Mouse (Mus musculus): Measurements from ENCODE around the gene Zfp2. TPM values are rescaled to one million over a fixed set of nuclear protein-coding genes. Genes with fewer than 3 reads are reported as not detected.
A peak's percentile ranks its signal among the peaks of the same experiment; 100 is the strongest.

The Zfp2 gene
- polyA plus RNA-seq, 1 experiment from 2014 or later = 5.6 TPM

DNA sequence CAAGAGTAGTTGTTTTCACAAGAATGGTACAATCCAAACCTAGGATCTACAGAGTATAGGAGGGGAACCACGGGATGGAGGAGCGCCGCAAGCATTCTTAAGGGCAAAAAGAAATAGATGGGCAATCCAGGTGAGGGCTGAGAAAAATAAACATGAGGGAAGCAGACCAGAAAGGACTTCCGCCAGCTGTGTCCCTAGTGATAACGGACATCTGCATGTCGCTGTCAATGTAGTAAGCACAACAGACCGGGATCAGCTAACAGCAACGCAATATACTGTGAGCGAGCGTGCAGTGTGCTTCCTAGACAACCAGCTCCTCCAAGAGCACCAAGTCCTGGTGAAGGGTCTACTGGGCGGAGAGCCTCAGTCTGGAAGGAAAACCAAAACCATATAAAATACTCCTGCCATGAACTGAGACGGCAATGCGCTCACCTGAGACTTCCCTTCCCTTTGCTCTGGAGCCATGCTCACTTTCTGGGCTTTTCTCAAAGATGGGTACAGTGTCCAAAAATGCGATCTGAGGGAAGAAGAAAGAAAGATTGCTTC is 14.6 kb upstream of the Zfp2 start:
- H3K9me3 ChIP-seq (replicated peaks) = no peaks in the 10 kb centered on the region
- peaks cover 9% of the 10 kb centered on the region; the same call in 1 of the 2 replicates for H3K4me1 ChIP-seq (replicated peaks)
- 0 out of 2 replicates have a peak, but pooled peaks cover 1% of the 10 kb centered on the region for H3K27me3 ChIP-seq
- no peak overlapping the region for H3K27ac ChIP-seq
- ATAC-seq (replicated peaks; ENCODE audit: insufficient number of reproducible peaks, insufficient read depth, low FRiP score, low read depth) = no peak
- H3K36me3 ChIP-seq = no peaks in the 10 kb centered on the region
- H3K4me3 ChIP-seq = peak overlapping the region; percentile 86
- whole genome bisulfite sequencing = 18% methylated on average over 14 of the region's 14 CpGs
- peak overlapping the region; percentile 76 for H3K9ac ChIP-seq
- peak overlapping the region; percentile 94 for H3K4me2 ChIP-seq

DNA sequence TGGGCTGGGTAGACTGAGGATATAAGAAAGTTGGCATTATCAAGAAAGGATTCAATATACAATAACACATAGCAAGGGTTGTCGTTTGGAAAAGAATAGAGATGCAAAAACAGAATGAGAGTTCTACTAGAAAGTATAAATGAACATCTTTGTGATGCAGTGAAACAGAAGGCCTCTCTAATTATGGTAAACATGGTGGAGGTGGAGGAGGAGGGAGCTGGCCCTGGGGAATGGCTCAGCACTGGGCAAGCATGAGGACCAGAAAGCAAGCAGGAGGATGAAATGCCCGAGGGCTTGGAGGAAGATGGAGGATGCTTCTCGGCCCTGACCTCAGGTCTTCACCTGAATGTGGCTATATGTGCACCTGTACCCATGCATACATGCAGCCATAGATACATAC is 1.5 kb downstream of the Zfp2 start:
- ATAC-seq (replicated peaks; ENCODE audit: insufficient number of reproducible peaks, insufficient read depth, low FRiP score, low read depth) = no peak

GRCm38 (mm10) chr11:50913301-50913700 is 2.7 kb downstream of the Zfp2 start:
- no peak for ATAC-seq (replicated peaks; ENCODE audit: insufficient number of reproducible peaks, insufficient read depth, low FRiP score, low read depth)
- H3K9me3 ChIP-seq (replicated peaks) = no peaks in the 10 kb centered on the region
- WGBS = 90% methylated on average over 1 of the region's 1 CpGs
- peaks cover 3% of the 10 kb centered on the region; the same call in 1 of the 2 replicates for H3K4me1 ChIP-seq (replicated peaks)
- no peak overlapping the region for H3K4me2 ChIP-seq
- H3K36me3 ChIP-seq = peaks cover 38% of the 10 kb centered on the region
- no peak overlapping the region for H3K4me3 ChIP-seq
- H3K9ac ChIP-seq = no peak overlapping the region
- H3K27me3 ChIP-seq = no peaks in the 10 kb centered on the region
- H3K27ac ChIP-seq = no peak overlapping the region

More for the DNA sequence above, 1.5 kb downstream of the Zfp2 start:
- Histone ChIP-seq H3K36me3 (peaks cover 27% of the 10 kb centered on the region), H3K27me3 (no peaks in the 10 kb centered on the region), H3K9me3 (replicated peaks) (no peaks in the 10 kb centered on the region), H3K4me2 (no peak overlapping the region), H3K9ac (no peak overlapping the region), H3K27ac (no peak overlapping the region), H3K4me3 (no peak overlapping the region), H3K4me1 (replicated peaks) (peaks cover 3% of the 10 kb centered on the region; the same call in 1 of the 2 replicates)
- 84% methylated on average over 3 of the region's 3 CpGs for WGBS

GRCm38 (mm10) chr11:50908136-50908535 is 7.8 kb downstream of the Zfp2 start:
- no peak for ATAC-seq (replicated peaks; ENCODE audit: insufficient number of reproducible peaks, insufficient read depth, low FRiP score, low read depth)
- H3K4me1 ChIP-seq (replicated peaks) = no peaks in the 10 kb centered on the region

GRCm38 (mm10) chr11:50897359-50897758 is 18.6 kb downstream of the Zfp2 start:
- Histone ChIP-seq H3K4me1 (replicated peaks) (no peaks in the 10 kb centered on the region), H3K27ac (no peak overlapping the region), H3K4me2 (no peak overlapping the region), H3K4me3 (no peak overlapping the region), H3K36me3 (peaks cover 34% of the 10 kb centered on the region), H3K9me3 (replicated peaks) (peaks cover 38% of the 10 kb centered on the region), H3K9ac (no peak overlapping the region), H3K27me3 (no peaks in the 10 kb centered on the region)
- WGBS = 67% methylated on average over 1 of the region's 1 CpGs
- ATAC-seq (replicated peaks; ENCODE audit: insufficient number of reproducible peaks, insufficient read depth, low FRiP score, low read depth) = no peak

More at GRCm38 (mm10) chr11:50908136-50908535, 7.8 kb downstream of the Zfp2 start:
- no peak overlapping the region for H3K4me2 ChIP-seq
- H3K27ac ChIP-seq = no peak overlapping the region
- H3K9ac ChIP-seq = no peak overlapping the region
- H3K27me3 ChIP-seq = no peaks in the 10 kb centered on the region
- peaks cover 2% of the 10 kb centered on the region for H3K9me3 ChIP-seq (replicated peaks)
- 83% methylated on average over 5 of the region's 5 CpGs for WGBS
- peaks cover 86% of the 10 kb centered on the region for H3K36me3 ChIP-seq
- H3K4me3 ChIP-seq = no peak overlapping the region

DNA sequence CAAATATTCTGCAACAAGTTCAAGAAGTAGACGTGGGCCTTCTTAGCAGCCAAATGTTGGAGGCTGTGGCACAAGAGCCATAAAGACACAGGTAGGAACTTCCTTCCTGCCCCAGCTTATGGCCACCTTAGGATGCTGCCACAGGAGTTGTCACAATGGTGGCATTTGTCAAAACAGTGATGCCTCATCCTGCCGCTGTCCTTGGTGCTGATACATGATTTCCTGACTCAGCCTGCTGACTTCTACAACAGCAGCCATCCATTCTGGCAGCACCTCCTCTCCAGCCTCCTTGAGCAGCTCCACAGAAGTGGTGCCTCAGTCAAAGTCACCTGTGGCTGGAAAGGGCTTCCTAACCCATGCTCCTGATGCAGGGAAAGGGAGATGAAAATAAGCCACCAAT is 23.5 kb downstream of the Zfp2 start:
- peaks cover 1% of the 10 kb centered on the region; the same call in 1 of the 2 replicates for H3K9me3 ChIP-seq (replicated peaks)
- H3K27me3 ChIP-seq = no peaks in the 10 kb centered on the region
- H3K4me1 ChIP-seq (replicated peaks) = peaks cover 3% of the 10 kb centered on the region; the same call in 1 of the 2 replicates
- H3K9ac ChIP-seq = no peak overlapping the region
- WGBS = 46% methylated on average over 2 of the region's 2 CpGs
- no peak overlapping the region for H3K4me2 ChIP-seq
- H3K36me3 ChIP-seq = no peaks in the 10 kb centered on the region
- H3K27ac ChIP-seq = no peak overlapping the region
- no peak overlapping the region for H3K4me3 ChIP-seq
- ATAC-seq (replicated peaks; ENCODE audit: insufficient number of reproducible peaks, insufficient read depth, low FRiP score, low read depth) = no peak

DNA sequence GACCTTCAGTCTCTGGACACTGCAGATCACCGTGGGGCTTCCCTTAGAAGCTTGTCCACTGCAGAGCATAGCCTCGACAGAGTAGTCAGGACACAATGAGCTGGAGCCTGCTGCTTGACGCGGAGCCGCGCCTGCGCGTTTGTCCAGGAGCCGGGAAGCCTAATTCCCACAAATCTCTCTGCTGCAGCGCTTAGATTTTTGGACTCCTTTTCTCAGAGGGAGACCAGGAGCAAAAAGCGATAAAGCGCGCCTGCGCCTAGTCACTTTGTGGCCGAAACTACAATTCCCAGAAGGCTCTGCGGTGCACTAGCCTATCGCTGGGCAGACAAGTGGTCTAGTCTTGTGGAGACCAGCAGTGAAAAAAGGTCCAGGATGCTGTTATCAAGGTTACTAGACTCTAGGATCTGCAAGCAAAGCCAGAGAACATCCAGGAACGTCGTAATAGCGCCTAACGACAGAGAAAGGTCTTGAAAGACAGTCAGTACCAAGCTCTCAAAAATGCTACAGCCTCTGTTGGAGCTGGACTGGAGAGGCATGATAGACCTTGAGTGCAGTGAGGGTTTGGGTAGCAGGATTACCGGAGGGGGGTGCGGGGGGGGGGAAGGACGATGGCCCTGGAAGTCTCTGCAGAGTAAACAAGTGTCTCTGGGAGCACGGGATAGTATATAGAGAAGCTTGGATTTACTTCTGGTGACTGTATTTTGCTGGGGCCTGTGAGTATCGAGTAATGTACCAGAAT is 28.4 kb downstream of the Zfp2 start, which contains the start of gene Zfp454:
TSS of gene Zfp454 (minus strand) at position 262 of the 739 bp plus-strand sequence.
- Histone ChIP-seq H3K36me3 (no peaks in the 10 kb centered on the region), H3K4me3 (peak within 1 kb of the TSS; percentile 54), H3K4me1 (replicated peaks) (peaks cover 10% of the 10 kb centered on the region; the same call in 1 of the 2 replicates), H3K9me3 (replicated peaks) (no peaks in the 10 kb centered on the region), H3K27ac (peak within 1 kb of the TSS; percentile 57), H3K4me2 (peak within 1 kb of the TSS; percentile 77), H3K9ac (peak within 1 kb of the TSS; percentile 51), H3K27me3 (no peaks in the 10 kb centered on the region)
- peak; percentile 90 for ATAC-seq (replicated peaks; ENCODE audit: insufficient number of reproducible peaks, insufficient read depth, low FRiP score, low read depth)
- WGBS = 6% methylated on average over 26 of the region's 26 CpGs

DNA sequence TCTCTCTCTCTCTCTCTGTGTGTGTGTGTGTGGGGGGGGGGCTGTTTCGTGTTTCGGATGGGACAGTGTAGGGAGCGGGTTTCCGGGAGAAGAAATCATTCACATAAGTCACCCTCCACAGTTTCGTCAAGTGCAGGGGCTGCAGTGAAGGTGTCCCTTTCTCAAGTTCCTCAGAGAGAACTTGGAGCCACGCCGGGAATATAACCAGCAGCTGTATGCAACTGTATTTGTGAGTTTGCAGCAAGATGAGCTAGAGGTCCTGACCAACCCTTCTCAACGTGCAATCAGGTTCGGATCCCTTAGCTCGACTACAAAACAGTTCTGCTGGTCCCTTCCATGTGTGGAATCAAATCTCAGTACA is 29.1 kb downstream of the Zfp2 start:
- 0 out of 2 replicates have a peak, but pooled peaks have one; percentile 16 for ATAC-seq (replicated peaks; ENCODE audit: insufficient number of reproducible peaks, insufficient read depth, low FRiP score, low read depth)
- Histone ChIP-seq H3K27ac (peak overlapping the region; percentile 57), H3K4me1 (replicated peaks) (peaks cover 10% of the 10 kb centered on the region; the same call in 1 of the 2 replicates), H3K27me3 (no peaks in the 10 kb centered on the region), H3K9ac (peak overlapping the region; percentile 51), H3K4me2 (peak overlapping the region; percentile 77), H3K4me3 (peak overlapping the region; percentile 54), H3K9me3 (replicated peaks) (no peaks in the 10 kb centered on the region), H3K36me3 (no peaks in the 10 kb centered on the region)
- 22% methylated on average over 10 of the region's 10 CpGs for WGBS

- Histone ChIP-seq H3K9me3 (replicated peaks) (no peaks in the 10 kb centered on the region), H3K9ac (no peak overlapping the region), H3K4me1 (replicated peaks) (peaks cover 10% of the 10 kb centered on the region; the same call in 1 of the 2 replicates), H3K36me3 (no peaks in the 10 kb centered on the region), H3K4me3 (peak overlapping the region; percentile 54), H3K27me3 (no peaks in the 10 kb centered on the region), H3K27ac (no peak overlapping the region), H3K4me2 (peak overlapping the region; percentile 77)
- 56% methylated on average over 8 of the region's 8 CpGs for WGBS
- ATAC-seq (replicated peaks; ENCODE audit: insufficient number of reproducible peaks, insufficient read depth, low FRiP score, low read depth) = no peak
These were observed 29.6 kb downstream of the Zfp2 start for GRCm38 (mm10) chr11:50886231-50886932.

- no peak for ATAC-seq (replicated peaks; ENCODE audit: insufficient number of reproducible peaks, insufficient read depth, low FRiP score, low read depth)
- 72% methylated on average over 3 of the region's 3 CpGs for WGBS
These were observed 32.2 kb downstream of the Zfp2 start for GRCm38 (mm10) chr11:50883756-50884155.

GRCm38 (mm10) chr11:50878641-50879040 is 37.3 kb downstream of the Zfp2 start:
- Histone ChIP-seq H3K4me1 (replicated peaks) (no peaks in the 10 kb centered on the region), H3K4me3 (no peak overlapping the region), H3K27me3 (no peaks in the 10 kb centered on the region), H3K4me2 (no peak overlapping the region), H3K36me3 (peaks cover 42% of the 10 kb centered on the region), H3K9ac (no peak overlapping the region), H3K27ac (no peak overlapping the region), H3K9me3 (replicated peaks) (no peaks in the 10 kb centered on the region; the same call in 1 of the 2 replicates)
- no peak for ATAC-seq (replicated peaks; ENCODE audit: insufficient number of reproducible peaks, insufficient read depth, low FRiP score, low read depth)
- WGBS = 88% methylated on average over 3 of the region's 3 CpGs

More at GRCm38 (mm10) chr11:50883756-50884155, 32.2 kb downstream of the Zfp2 start:
- Histone ChIP-seq H3K9me3 (replicated peaks) (no peaks in the 10 kb centered on the region), H3K27ac (no peak overlapping the region), H3K4me3 (no peak overlapping the region), H3K36me3 (peaks cover 3% of the 10 kb centered on the region; the same call in 1 of the 2 replicates), H3K4me2 (no peak overlapping the region), H3K4me1 (replicated peaks) (peaks cover 10% of the 10 kb centered on the region; the same call in 1 of the 2 replicates), H3K27me3 (no peaks in the 10 kb centered on the region), H3K9ac (no peak overlapping the region)

Measured in heart, embryonic 15.5 days (tissue).